14 mouse cellular contexts compared by ENCODE assay signal in the genomic region with DNA sequence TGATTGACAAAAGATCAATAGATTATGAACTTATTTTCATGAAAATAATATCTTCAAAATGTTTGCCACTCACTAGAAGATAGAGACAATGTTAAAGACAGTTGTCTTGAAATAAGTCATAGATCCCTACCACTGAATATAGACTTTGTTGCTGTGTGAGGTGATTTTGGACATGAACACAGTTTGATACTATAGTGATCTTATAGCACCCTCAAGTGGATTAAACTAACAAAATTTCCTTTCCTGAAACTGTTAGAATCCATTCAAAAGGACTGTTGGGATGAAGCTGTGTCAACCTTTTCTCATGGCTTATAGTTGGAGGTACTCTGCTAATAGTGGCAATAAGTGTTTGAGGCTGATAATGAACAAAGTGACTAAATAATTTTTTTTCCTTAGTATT. TPM values are rescaled to one million over a fixed set of nuclear protein-coding genes. Genes with fewer than 3 reads are reported as not detected.
DNase-seq lines count a peak whose midpoint lies in the region; ATAC-seq and TF ChIP-seq lines count a peak whose summit lies in the region.
"Had no signal": no experiment of that assay in that cellular context is flagged by ENCODE, and none has a peak within 500 bp of the region (broad histone marks: within the 10 kb centered on the region; RNA-seq: fewer than 3 reads in every experiment).

No protein-coding gene starts in this region.

- TF ChIP-seq CTCF in heart, adult 2 months (IDR thresholded peaks at IDR 0.05) = peak; percentile 65
- peak; percentile 38; the same call in 1 of the 2 replicates for TF ChIP-seq CTCF in lung, postnatal 0 days (IDR thresholded peaks at IDR 0.05)
- no peak for TF ChIP-seq CTCF in brain, embryonic 14.5 days (IDR thresholded peaks at IDR 0.05; ENCODE audit: borderline replicate concordance, extremely low read depth, insufficient read depth, insufficient read length)

- no peak for DNase-seq in heart, adult 2 months
- no peak for DNase-seq in heart, postnatal 14 days
- DNase-seq in lung, postnatal 0 days (ENCODE audit: low spot score) = peak; percentile 44
- no peak for DNase-seq in lung, postnatal 4 days
- peak; percentile 66 for DNase-seq in brain, embryonic 14.5 days (ENCODE audit: low read depth)
- peak; percentile 57 for DNase-seq in retina, embryonic 14.5 days (ENCODE audit: low spot score)
- DNase-seq in thymus, postnatal 14 days = no peak
- DNase-seq: gastrocnemius, postnatal 14 days; heart, postnatal 10 days; kidney, postnatal 4 days; left cerebral cortex, postnatal 4 days; right cerebral cortex, postnatal 4 days had no signal

- intact Hi-C loops in heart, adult 2 months (cut with DNase I) = loop anchor here (1.0 to 5.0 kb wide), 2 partner anchors 483 to 749 kb away; no protein-coding TSS in a partner anchor
- intact Hi-C loops in heart, postnatal 14 days (cut with DNase I) = loop anchor here (5.0 kb wide), 2 partner anchors 484 to 749 kb away; no protein-coding TSS in a partner anchor

- no peaks in the 10 kb centered on the region for H3K79me2 ChIP-seq in heart, adult 2 months (replicated peaks; ENCODE audit: control insufficient read depth, insufficient read depth, low read length)

- no peak overlapping the region for H3K4me3 ChIP-seq in heart, adult 2 months
- H3K4me3 ChIP-seq in lung, postnatal 0 days (ENCODE audit: low read depth, low read length) = no peak overlapping the region
- H3K4me3 ChIP-seq: embryonic facial prominence, embryonic 13.5 days had no signal

- no peaks in the 10 kb centered on the region for H3K27me3 ChIP-seq in heart, adult 2 months (ENCODE audit: control insufficient read depth, insufficient read depth, low read length)
- H3K27me3 ChIP-seq in lung, postnatal 0 days (replicated peaks; ENCODE audit: insufficient read depth, low read length) = no peaks in the 10 kb centered on the region
- H3K27me3 ChIP-seq: embryonic facial prominence, embryonic 13.5 days had no signal

- H3K9ac ChIP-seq in heart, adult 2 months (ENCODE audit: low read depth, low read length) = no peak overlapping the region
- H3K9ac ChIP-seq in lung, postnatal 0 days (replicated peaks; ENCODE audit: low read depth) = no peak overlapping the region
- H3K9ac ChIP-seq: embryonic facial prominence, embryonic 13.5 days had no signal

- H3K27ac ChIP-seq in heart, adult 2 months = no peak overlapping the region
- H3K27ac ChIP-seq in lung, postnatal 0 days (ENCODE audit: low read length) = no peak overlapping the region
- H3K27ac ChIP-seq: embryonic facial prominence, embryonic 13.5 days had no signal

- no peaks in the 10 kb centered on the region for H3K9me3 ChIP-seq in lung, postnatal 0 days (ENCODE audit: low read length)
- H3K9me3 ChIP-seq: embryonic facial prominence, embryonic 13.5 days had no signal

- no peak for TF ChIP-seq EP300 in heart, adult 2 months (IDR thresholded peaks at IDR 0.05; ENCODE audit: insufficient read depth, low read depth, low read length)
- no peak for TF ChIP-seq EP300 in lung, postnatal 0 days (IDR thresholded peaks at IDR 0.05)

- H3K4me1 ChIP-seq in heart, adult 2 months (ENCODE audit: control insufficient read depth, insufficient read depth, low read length) = no peaks in the 10 kb centered on the region
- no peaks in the 10 kb centered on the region for H3K4me1 ChIP-seq in lung, postnatal 0 days (ENCODE audit: insufficient read depth, low read depth, low read length)
- H3K4me1 ChIP-seq: embryonic facial prominence, embryonic 13.5 days had no signal

- no peak for TF ChIP-seq POLR2A in heart, adult 2 months (IDR thresholded peaks at IDR 0.05; ENCODE audit: insufficient read depth, low read depth, low read length)
- TF ChIP-seq POLR2A in brain, embryonic 14.5 days (IDR thresholded peaks at IDR 0.05; ENCODE audit: borderline replicate concordance, extremely low read depth, insufficient read depth, insufficient read length, poor library complexity, severe bottlenecking) = no peak

- ATAC-seq in lung, postnatal 0 days = no peak
- ATAC-seq in megakaryocyte progenitor cell, adult 5-6 weeks (replicated peaks; ENCODE audit: poor library complexity) = no peak

- no peak overlapping the region for H3K4me2 ChIP-seq in lung, postnatal 0 days (replicated peaks; ENCODE audit: low read depth, low read length)
- H3K4me2 ChIP-seq: embryonic facial prominence, embryonic 13.5 days had no signal

- no peaks in the 10 kb centered on the region for H3K36me3 ChIP-seq in heart, adult 2 months (ENCODE audit: control insufficient read depth, insufficient read depth, low read length)
- no peaks in the 10 kb centered on the region for H3K36me3 ChIP-seq in lung, postnatal 0 days (ENCODE audit: insufficient read depth, low read length)
- H3K36me3 ChIP-seq: embryonic facial prominence, embryonic 13.5 days had no signal

RNA-seq across cellular contexts. Expression of gene Ttc14, which starts 8.7 kb away (rescaled TPM):
- 10 to 100 TPM; 14.1 to 18.9 TPM for total RNA-seq in heart, adult 2 months (2021)
- 7.4 and 15.2 TPM in 2 replicates for polyA plus RNA-seq in heart, adult 2 months (2012; rRNA removed)
- 10 to 100 TPM; 24.9 to 26.7 TPM for total RNA-seq in heart, postnatal 14 days (2021)
- 47.5 and 57.9 TPM in 2 replicates for polyA plus RNA-seq in lung, postnatal 0 days (2015; fragmentation: Nextera tagmentation; extraction: Ambion mirVana)
- polyA plus RNA-seq in brain, embryonic 14.5 days (2012; rRNA removed) = 33.2 and 38.8 TPM in 2 replicates
- total RNA-seq in megakaryocyte progenitor cell, adult 5-6 weeks (2015) = 21.0 and 31.7 TPM in 2 replicates
- total RNA-seq in megakaryocyte progenitor cell, adult 5-6 weeks (2017) = 51.5 and 64.8 TPM in 2 replicates

RNA-seq across cellular contexts. Expression of gene Ccdc39, which starts 53.1 kb away (rescaled TPM):
- total RNA-seq in heart, adult 2 months (2021) = under 1 TPM; 0.09 to 0.13 TPM
- polyA plus RNA-seq in heart, adult 2 months (2012; rRNA removed) = 0.47 and 2.5 TPM in 2 replicates
- total RNA-seq in heart, postnatal 14 days (2021) = under 1 TPM; 0.37 to 0.53 TPM
- polyA plus RNA-seq in lung, postnatal 0 days (2015; fragmentation: Nextera tagmentation; extraction: Ambion mirVana) = 6.4 and 10.8 TPM in 2 replicates
- 30.9 and 32.4 TPM in 2 replicates for polyA plus RNA-seq in brain, embryonic 14.5 days (2012; rRNA removed)
- total RNA-seq in megakaryocyte progenitor cell, adult 5-6 weeks (2015) = 0.17 and 1.1 TPM in 2 replicates
- total RNA-seq in megakaryocyte progenitor cell, adult 5-6 weeks (2017) = 0.25 and 0.74 TPM in 2 replicates

Comparison
In these comparisons a context has a peak if more than half of its experiments do, and no peak if none do; other contexts are left out.
1. DNase-seq: peak in lung, postnatal 0 days (single experiment), brain, embryonic 14.5 days (single experiment) and retina, embryonic 14.5 days (single experiment); none in heart, adult 2 months (0 of 2), heart, postnatal 14 days (0 of 2), lung, postnatal 4 days (0 of 2) and thymus, postnatal 14 days (single experiment).